Mouse (Mus musculus): ENCODE measurements around the gene Mboat2.

Gene Mboat2

GRCm38 (mm10) chr12:24947065-24947464 lies 116.4 kb downstream of the Mboat2 start:
- no peak for DNase-seq (ENCODE audit: low read depth, low spot score)

- peak; percentile 64 for DNase-seq (ENCODE audit: low read depth, low spot score)
Observed at GRCm38 (mm10) chr12:24948344-24948743, 117.7 kb downstream of the Mboat2 start.

- no peak for DNase-seq (ENCODE audit: low read depth, low spot score)
Observed at GRCm38 (mm10) chr12:24950376-24951046, 119.8 kb downstream of the Mboat2 start.

- peak; percentile 77 for DNase-seq (ENCODE audit: low read depth, low spot score)
Observed at GRCm38 (mm10) chr12:24952147-24952546, 121.5 kb downstream of the Mboat2 start.

GRCm38 (mm10) chr12:24955137-24955536 lies 124.5 kb downstream of the Mboat2 start:
- DNase-seq (ENCODE audit: low read depth, low spot score), result no peak

- no peak for DNase-seq (ENCODE audit: low read depth, low spot score)
Observed at GRCm38 (mm10) chr12:24958526-24958925, 127.8 kb downstream of the Mboat2 start.

- DNase-seq (ENCODE audit: low read depth, low spot score), result no peak
Observed at GRCm38 (mm10) chr12:24961821-24962220, 131.1 kb downstream of the Mboat2 start.

- DNase-seq (ENCODE audit: low read depth, low spot score), result no peak
Observed at GRCm38 (mm10) chr12:24962362-24962967, 131.8 kb downstream of the Mboat2 start.

- DNase-seq (ENCODE audit: low read depth, low spot score), result peak; percentile 54
Observed at GRCm38 (mm10) chr12:24963393-24964022, 132.8 kb downstream of the Mboat2 start.

- peak; percentile 75 for DNase-seq (ENCODE audit: low read depth, low spot score)
Observed at GRCm38 (mm10) chr12:24965406-24965805, 134.7 kb downstream of the Mboat2 start.

- DNase-seq (ENCODE audit: low read depth, low spot score), result no peak
Observed at GRCm38 (mm10) chr12:24966046-24966445, 135.4 kb downstream of the Mboat2 start.

- no peak for DNase-seq (ENCODE audit: low read depth, low spot score)
Observed at GRCm38 (mm10) chr12:24971490-24972200, 141.0 kb downstream of the Mboat2 start.

GRCm38 (mm10) chr12:24972371-24973350 lies 142.0 kb downstream of the Mboat2 start:
- no peak for DNase-seq (ENCODE audit: low read depth, low spot score)

- no peak for DNase-seq (ENCODE audit: low read depth, low spot score)
Observed at GRCm38 (mm10) chr12:24973586-24973985, 142.9 kb downstream of the Mboat2 start.

GRCm38 (mm10) chr12:24974446-24975114 lies 143.9 kb downstream of the Mboat2 start, which contains the start of gene Kidins220:
TSS of gene Kidins220 (plus strand) at chr12:24974925.
- peak; percentile 97 for DNase-seq (ENCODE audit: low read depth, low spot score)

GRCm38 (mm10) chr12:24975115-24975733 lies 144.5 kb downstream of the Mboat2 start:
- DNase-seq (ENCODE audit: low read depth, low spot score), result peak; percentile 88

- DNase-seq (ENCODE audit: low read depth, low spot score), result no peak
Observed at GRCm38 (mm10) chr12:24985226-24985625, 154.5 kb downstream of the Mboat2 start.

- no peak for DNase-seq (ENCODE audit: low read depth, low spot score)
Observed at GRCm38 (mm10) chr12:24995350-24995749, 164.7 kb downstream of the Mboat2 start.

- DNase-seq (ENCODE audit: low read depth, low spot score), result no peak
Observed at GRCm38 (mm10) chr12:25005350-25005749, 174.7 kb downstream of the Mboat2 start.

GRCm38 (mm10) chr12:25009957-25010356 lies 179.3 kb downstream of the Mboat2 start:
- no peak for DNase-seq (ENCODE audit: low read depth, low spot score)
